Mouse (Mus musculus) urinary bladder, postnatal 25 days (tissue): ENCODE measurements around the gene Pcyt1a.
"Not testable (repeated sequence)": the region's sequence is repeated elsewhere in the genome, so short reads cannot be mapped to it uniquely, and the experiment has no call there.

Experiments used
- DNase-seq: peaks from one replicate; pipeline ENCODE4 v3.0.0; 2022; ENCODE audit warnings: low spot score

The Pcyt1a gene

GRCm38 (mm10) chr16:32434066-32434465, 3.3 kb downstream of the Pcyt1a start:
- no peak for DNase-seq

- DNase-seq = no peak
Observed at GRCm38 (mm10) chr16:32434691-32435090, 4.0 kb downstream of the Pcyt1a start.

- no peak for DNase-seq
Observed at GRCm38 (mm10) chr16:32436657-32437056, 5.9 kb downstream of the Pcyt1a start.

- no peak for DNase-seq
Observed at GRCm38 (mm10) chr16:32437266-32437665, 6.5 kb downstream of the Pcyt1a start.

DNA sequence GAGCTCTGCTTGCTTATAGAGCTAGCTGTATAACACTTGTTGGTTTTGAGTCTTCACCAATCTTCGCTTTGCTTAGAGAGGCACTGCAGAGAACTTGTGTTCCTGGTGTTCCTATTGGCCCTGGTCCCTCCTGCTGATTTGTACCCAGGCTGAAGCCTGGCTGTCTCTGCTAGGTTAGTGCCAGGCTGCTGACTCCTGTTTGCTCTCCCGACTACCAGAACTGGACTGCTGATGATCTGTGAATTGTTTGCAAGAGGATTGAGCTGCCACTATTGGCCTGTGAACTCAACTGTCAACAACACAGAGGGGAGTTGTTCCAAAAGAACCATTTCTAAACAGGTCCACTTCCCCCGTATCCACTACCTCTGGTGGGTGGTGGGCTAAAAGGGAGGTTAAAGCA, 10.7 kb downstream of the Pcyt1a start:
- DNase-seq = no peak

DNA sequence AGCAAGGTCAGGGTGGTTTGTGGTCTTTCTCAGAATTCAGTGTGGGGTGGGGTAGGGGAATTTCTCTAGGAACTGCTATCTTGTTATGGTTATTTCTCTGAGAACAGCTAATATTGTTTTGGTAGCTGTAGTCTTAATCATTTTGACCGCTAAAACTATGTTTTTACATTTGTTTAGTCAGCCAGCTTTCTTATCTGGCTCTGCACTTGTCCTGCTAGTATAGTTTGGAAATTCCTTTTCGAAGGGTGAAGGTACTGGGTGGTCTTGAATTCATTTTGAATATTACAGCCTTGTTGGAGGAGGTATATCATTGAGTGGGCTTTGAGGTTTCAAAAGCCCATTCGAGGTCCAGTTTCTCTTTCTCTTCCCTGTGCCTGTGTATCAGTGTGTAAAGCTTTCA, 13.9 kb downstream of the Pcyt1a start:
- not testable (repeated sequence) for DNase-seq

- no peak for DNase-seq
Observed at GRCm38 (mm10) chr16:32445558-32445957, 14.8 kb downstream of the Pcyt1a start.

- DNase-seq = no peak
Observed at GRCm38 (mm10) chr16:32446563-32447138, 15.9 kb downstream of the Pcyt1a start.

DNA sequence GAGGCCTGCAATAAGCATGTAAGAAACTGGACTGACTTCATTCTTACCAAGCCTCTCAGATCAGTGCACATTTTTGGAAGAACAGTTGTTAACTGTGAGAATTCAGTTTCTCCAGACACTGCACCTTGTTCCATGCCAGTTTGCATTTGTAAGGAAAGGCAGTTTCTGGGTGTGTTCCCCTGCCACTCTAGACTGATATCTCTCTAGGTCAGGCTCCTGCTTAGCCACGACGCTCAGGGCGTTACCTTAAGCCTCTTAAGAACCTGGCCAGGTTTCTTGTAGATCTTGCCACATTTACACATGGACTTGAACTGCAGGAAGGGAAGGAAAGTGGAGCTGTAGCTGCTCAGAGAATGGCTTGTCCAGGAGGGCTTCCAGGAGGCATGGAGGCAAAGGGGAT, 18.9 kb downstream of the Pcyt1a start:
- DNase-seq = no peak

DNA sequence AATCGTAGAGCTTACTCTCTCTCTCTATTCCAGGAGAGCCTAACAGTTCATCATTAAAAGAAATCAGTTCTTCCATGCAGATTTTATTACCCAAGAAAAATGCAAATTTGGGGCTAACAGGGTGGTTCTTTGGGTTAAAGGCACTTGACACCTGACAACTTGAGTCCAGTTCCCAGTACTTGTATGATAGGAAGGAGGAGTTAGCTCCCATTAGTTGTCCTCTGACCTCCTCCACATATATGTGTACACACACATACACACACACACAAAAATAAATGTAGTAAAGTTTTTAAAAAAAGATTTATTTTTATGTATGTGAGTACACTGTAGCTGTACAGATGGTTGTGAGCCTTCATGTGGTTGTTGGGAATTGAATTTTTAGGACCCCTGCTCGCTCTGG, 19.4 kb downstream of the Pcyt1a start:
- DNase-seq = no peak

DNA sequence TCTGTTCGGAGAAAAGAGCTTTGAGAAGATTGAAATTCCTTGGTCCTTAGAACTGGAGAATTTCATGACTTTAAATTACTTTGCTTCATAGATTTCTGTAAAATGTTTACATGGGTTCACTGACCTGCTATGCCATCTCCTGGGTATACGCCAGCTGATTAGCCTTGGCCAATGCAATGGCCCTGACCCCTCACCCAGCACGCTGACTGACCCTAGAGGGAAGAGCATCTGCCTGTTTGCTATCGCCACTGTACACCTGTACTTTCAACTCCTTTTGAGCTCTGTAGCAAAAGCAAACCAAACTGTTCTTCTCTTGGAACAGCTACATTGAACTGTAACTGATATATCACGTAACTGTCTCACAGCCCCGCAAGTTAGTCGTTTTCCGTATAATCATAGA, 22.4 kb downstream of the Pcyt1a start:
- DNase-seq = no peak

GRCm38 (mm10) chr16:32454646-32455045, 23.9 kb downstream of the Pcyt1a start:
- DNase-seq = no peak

- DNase-seq = no peak
Observed at GRCm38 (mm10) chr16:32456086-32456485, 25.4 kb downstream of the Pcyt1a start.

- DNase-seq = no peak
Observed at GRCm38 (mm10) chr16:32456761-32457160, 26.0 kb downstream of the Pcyt1a start.

DNA sequence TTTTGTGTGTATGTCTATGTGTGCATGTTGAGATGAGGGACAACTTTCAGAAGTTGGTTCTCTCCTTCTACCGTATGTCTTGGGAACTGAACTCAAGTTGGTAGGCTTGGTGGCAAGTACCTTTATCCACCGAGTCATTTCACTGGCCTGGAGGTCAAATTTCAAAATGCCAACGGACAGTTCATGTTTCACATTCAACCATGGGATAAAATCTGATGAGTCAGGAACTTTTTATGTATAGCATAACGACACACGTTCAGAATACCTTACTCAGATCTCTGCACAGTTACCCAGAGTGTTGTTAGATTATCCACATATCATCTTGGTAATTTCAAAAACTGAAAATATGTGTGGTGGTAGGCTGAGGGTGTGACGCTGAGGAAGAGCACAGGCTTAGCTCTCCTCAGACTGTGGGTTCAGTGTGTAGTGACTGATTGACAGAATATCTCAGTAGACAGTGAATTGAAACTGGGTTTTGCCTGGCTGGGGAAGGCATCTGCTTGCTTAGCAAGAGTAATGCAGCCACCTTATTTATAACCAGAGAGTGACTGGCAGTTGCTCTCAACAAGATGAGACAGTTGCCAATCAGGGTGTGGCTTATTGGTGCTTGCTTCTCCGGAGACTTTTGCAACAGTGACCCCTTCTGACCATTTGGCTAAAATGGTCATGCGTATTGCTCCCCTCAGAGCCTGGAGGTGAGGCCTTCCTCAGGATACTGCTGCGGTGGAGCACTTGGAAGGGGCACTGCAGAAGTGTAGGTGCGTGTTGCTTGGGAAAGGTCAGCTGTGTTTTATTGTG, 27.1 kb downstream of the Pcyt1a start:
- DNase-seq = peak; percentile 15

GRCm38 (mm10) chr16:32460518-32460917, 29.8 kb downstream of the Pcyt1a start:
- DNase-seq = no peak

GRCm38 (mm10) chr16:32461713-32462112, 31.0 kb downstream of the Pcyt1a start:
- DNase-seq = no peak

DNA sequence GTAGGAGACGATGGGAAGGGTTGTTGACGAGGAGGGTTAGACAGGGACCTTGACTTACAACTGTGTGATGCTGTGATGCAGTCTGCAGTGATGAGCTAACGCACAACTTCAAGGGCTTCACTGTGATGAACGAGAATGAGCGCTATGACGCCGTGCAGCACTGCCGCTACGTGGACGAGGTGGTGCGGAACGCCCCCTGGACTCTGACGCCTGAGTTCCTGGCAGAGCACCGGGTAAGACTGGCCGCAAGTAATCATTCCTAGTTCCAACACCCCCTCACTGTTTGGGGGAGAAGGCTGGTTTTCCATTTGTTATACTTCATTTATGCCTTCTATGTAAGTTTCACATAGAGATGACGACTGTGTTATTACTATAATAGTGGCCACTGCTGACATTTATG, 32.2 kb downstream of the Pcyt1a start:
- DNase-seq = no peak

GRCm38 (mm10) chr16:32463426-32463825, 32.7 kb downstream of the Pcyt1a start:
- no peak for DNase-seq

GRCm38 (mm10) chr16:32464908-32465307, 34.2 kb downstream of the Pcyt1a start:
- no peak for DNase-seq

DNA sequence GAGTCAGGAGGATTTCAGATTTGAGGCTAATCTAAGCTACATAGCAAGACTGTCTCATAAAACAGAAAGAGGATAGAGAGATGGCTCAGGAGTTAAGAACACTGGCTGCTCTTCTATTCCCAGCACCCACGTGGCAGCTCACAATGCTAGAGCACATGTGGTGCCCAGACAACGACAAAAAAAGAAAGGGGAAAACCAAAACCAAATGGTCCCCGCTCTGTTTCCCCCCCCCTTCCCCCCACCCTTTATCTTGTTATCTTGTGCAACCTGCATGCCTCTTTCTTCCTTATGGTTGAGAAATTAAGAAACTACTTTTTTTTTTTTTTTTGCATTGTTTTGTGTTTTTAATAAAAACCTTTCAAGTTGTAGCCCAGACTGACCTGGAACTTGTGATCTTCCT, 37.8 kb downstream of the Pcyt1a start:
- DNase-seq = no peak

DNA sequence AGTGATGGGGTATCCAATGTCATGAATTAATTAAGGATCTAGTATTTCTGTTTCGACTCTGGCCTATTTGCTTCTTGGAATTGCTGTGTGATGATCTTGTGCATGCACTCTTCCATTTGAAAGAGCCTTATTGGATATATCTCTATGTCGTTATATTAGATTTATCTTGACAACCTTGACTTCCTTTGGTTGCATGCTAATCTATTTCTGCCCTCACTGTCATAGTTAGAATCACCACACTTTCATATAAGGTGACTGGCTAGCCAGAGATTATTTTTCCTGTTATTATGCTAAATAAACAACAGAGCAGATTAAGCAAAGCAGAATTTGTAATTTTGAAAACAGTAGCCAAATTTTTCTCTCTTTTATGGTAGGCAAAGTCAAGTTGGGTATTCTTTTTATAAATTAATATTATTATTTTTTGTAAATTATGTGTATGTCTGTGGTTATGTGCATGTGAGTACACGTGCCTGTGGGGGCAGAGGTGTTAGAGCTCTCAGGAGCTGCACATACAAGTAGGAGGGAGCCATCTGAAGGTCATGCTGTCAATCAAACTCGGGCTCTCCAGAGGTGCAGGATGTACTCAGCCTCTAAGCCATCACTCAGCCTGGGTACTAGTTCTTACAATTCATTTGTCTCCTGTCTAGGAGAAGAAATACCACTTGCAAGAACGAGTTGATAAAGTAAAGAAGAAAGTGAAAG, 38.8 kb downstream of the Pcyt1a start:
- no peak for DNase-seq
